Mouse (Mus musculus) liver, embryonic 12.5 days (tissue): Measurements from ENCODE around the gene Prl8a1. TPM values are rescaled to one million over a fixed set of nuclear protein-coding genes. Genes with fewer than 3 reads are reported as not detected.

Source experiments
- ATAC-seq: fragments of 200-750 bp; cut with Nextera tagmentation; 2 replicates; pipeline ENCODE4 v1.8.0; 2017; ENCODE audit warnings: moderate number of reproducible peaks, mild to moderate bottlenecking, moderate library complexity
- H3K27ac ChIP-seq: fragments of 300-500 bp; sonication (generic); 2 replicates; pipeline ENCODE4 v1.5.1; 2016; ENCODE audit warnings: mild to moderate bottlenecking
- H3K27me3 ChIP-seq: fragments of 300-500 bp; sonication (generic); replicated peaks from 2 replicates; pipeline ENCODE4 v1.6.1; 2016; ENCODE audit warnings: mild to moderate bottlenecking, moderate library complexity
- H3K36me3 ChIP-seq: fragments of 300-500 bp; sonication (generic); 2 replicates; pipeline ENCODE4 v1.6.1; 2016; ENCODE audit warnings: mild to moderate bottlenecking, moderate library complexity
- H3K4me1 ChIP-seq: fragments of 300-500 bp; sonication (generic); 2 replicates; pipeline ENCODE4 v1.6.1; 2016
- H3K4me2 ChIP-seq: fragments of 300-500 bp; sonication (generic); 2 replicates; pipeline ENCODE4 v1.6.1; 2016; ENCODE audit warnings: mild to moderate bottlenecking, moderate library complexity
- H3K4me3 ChIP-seq: fragments of 300-500 bp; sonication (generic); 2 replicates; pipeline ENCODE4 v1.5.1; 2016; ENCODE audit warnings: mild to moderate bottlenecking, moderate library complexity
- H3K9ac ChIP-seq: fragments of 300-500 bp; sonication (generic); 2 replicates; pipeline ENCODE4 v1.6.1; 2016; ENCODE audit warnings: mild to moderate bottlenecking, moderate library complexity
- H3K9me3 ChIP-seq: fragments of 300-500 bp; sonication (generic); replicated peaks from 2 replicates; pipeline ENCODE4 v1.6.1; 2016; ENCODE audit warnings: mild to moderate bottlenecking, moderate library complexity
- WGBS: fragments of 180-500 bp; shearing (Covaris S2); methylation state at CpG from one replicate; pipeline ENCODE4 v1.1.7; 2016; ENCODE audit not compliant: insufficient replicate concordance; 5-methylcytosine and 5-hydroxymethylcytosine counted together
- polyA plus RNA-seq: library from polyadenylated mRNA; unstranded; fragments of >200 nt; fragmentation: Nextera tagmentation; extraction: Ambion mirVana; gene quantifications from 2 replicates; pipeline ENCODE4 v1.2.1, GENCODE M21; 2016

Gene Prl8a1
- polyA plus RNA-seq = not detected in 2 replicates

DNA sequence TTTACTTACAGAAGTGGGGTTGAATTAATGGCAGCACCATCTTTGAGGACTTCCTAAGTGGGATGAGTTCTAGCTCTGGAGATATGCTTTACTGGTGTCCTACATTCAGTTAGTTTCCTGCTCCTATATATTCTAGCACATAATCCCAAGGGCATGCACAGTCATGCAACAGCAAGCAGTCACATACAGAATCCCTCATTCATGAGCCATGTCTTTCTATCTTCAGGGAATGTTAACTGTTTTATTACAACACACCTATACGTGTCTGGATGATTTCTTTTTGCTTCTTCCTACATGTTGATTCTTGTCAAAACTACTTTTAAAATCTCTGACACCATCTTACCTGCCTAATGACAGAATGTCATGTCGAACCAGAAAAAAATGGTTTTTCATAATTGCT lies at the start of gene Prl8a1:
Prl8a1 (minus strand) TSS at position 101 of the 400 bp plus-strand sequence.
- no peak within 1 kb of the TSS for H3K9ac ChIP-seq
- no peaks in the 10 kb centered on the region for H3K36me3 ChIP-seq
- H3K4me1 ChIP-seq = no peaks in the 10 kb centered on the region
- no peak within 1 kb of the TSS for H3K4me2 ChIP-seq
- H3K4me3 ChIP-seq = no peak within 1 kb of the TSS
- H3K27ac ChIP-seq = no peak within 1 kb of the TSS
- 55% methylated on average over 2 of the region's 2 CpGs for WGBS
- H3K27me3 ChIP-seq = no peaks in the 10 kb centered on the region
- no peak for ATAC-seq
- H3K9me3 ChIP-seq = no peaks in the 10 kb centered on the region

DNA sequence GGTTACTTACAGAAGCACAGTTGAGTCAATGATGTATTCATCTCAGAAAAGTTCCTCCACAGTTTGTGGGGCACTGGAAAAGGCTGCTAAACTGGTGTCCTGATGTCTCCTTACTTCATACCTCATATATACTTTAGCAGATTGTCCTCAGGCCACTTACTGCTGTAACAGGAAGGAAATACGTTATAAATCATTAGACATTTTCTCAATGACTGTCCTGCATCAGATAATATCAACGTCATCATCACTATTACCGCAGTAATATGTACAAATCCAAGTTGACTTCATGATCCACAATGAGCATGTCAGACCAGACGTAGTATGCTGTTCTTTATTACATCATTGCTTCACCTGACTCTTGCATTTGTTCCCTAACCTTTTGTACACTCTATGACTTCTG lies 28.5 kb upstream of the Prl8a1 start, which contains the start of gene Prl7b1:
Prl7b1 (minus strand) TSS at position 101 of the 400 bp plus-strand sequence.
- ATAC-seq = no peak
- H3K9ac ChIP-seq = no peak within 1 kb of the TSS
- 52% methylated on average over 4 of the region's 4 CpGs for WGBS
- H3K27me3 ChIP-seq = no peaks in the 10 kb centered on the region
- H3K4me2 ChIP-seq = no peak within 1 kb of the TSS
- no peak within 1 kb of the TSS for H3K27ac ChIP-seq
- H3K4me3 ChIP-seq = no peak within 1 kb of the TSS
- no peaks in the 10 kb centered on the region for H3K9me3 ChIP-seq
- H3K4me1 ChIP-seq = no peaks in the 10 kb centered on the region
- H3K36me3 ChIP-seq = no peaks in the 10 kb centered on the region

GRCm38 (mm10) chr13:27564506-27564905 lies 17.5 kb downstream of the Prl8a1 start, which contains the start of gene Prl8a9:
Gene Prl8a9, minus strand, starts transcription at chr13:27564606.
- Histone ChIP-seq H3K9ac (no peak within 1 kb of the TSS), H3K4me3 (no peak within 1 kb of the TSS), H3K4me2 (no peak within 1 kb of the TSS), H3K36me3 (no peaks in the 10 kb centered on the region), H3K27me3 (no peaks in the 10 kb centered on the region), H3K9me3 (no peaks in the 10 kb centered on the region), H3K27ac (no peak within 1 kb of the TSS), H3K4me1 (no peaks in the 10 kb centered on the region)
- ATAC-seq = no peak
- 61% methylated on average over 2 of the region's 2 CpGs for WGBS

- Histone ChIP-seq H3K4me3 (no peak overlapping the region), H3K9me3 (no peaks in the 10 kb centered on the region), H3K36me3 (no peaks in the 10 kb centered on the region), H3K9ac (no peak overlapping the region), H3K4me2 (no peak overlapping the region), H3K27me3 (no peaks in the 10 kb centered on the region), H3K27ac (no peak overlapping the region), H3K4me1 (no peaks in the 10 kb centered on the region)
- no peak for ATAC-seq
Measured at GRCm38 (mm10) chr13:27553336-27553735, 28.6 kb downstream of the Prl8a1 start.

Other genes starting within 250 kb of the Prl8a1 start
- not detected in 2 replicates for gene Prl8a2, start 236.5 kb downstream of the Prl8a1 start, polyA plus RNA-seq
- gene Prl2b1, start 191.3 kb downstream of the Prl8a1 start, polyA plus RNA-seq = not detected in 2 replicates
- gene Prl8a6, start 143.5 kb downstream of the Prl8a1 start, polyA plus RNA-seq = not detected in 2 replicates
- not detected in 2 replicates for gene Prl8a8, start 69.0 kb downstream of the Prl8a1 start, polyA plus RNA-seq
- not detected in 2 replicates for gene Prl8a9, start 17.6 kb downstream of the Prl8a1 start, polyA plus RNA-seq
- not detected in 2 replicates for gene Prl7b1, start 28.4 kb upstream of the Prl8a1 start, polyA plus RNA-seq
- gene Prl7a1, start 60.3 kb upstream of the Prl8a1 start, polyA plus RNA-seq = not detected in 2 replicates
- gene Prl7a2, start 85.9 kb upstream of the Prl8a1 start, polyA plus RNA-seq = not detected in 2 replicates
- gene Prl7d1, start 134.6 kb upstream of the Prl8a1 start, polyA plus RNA-seq = not detected in 2 replicates
- not detected in 2 replicates for gene Prl7c1, start 198.6 kb upstream of the Prl8a1 start, polyA plus RNA-seq
- gene Prl2a1, start 219.5 kb upstream of the Prl8a1 start, polyA plus RNA-seq = not detected in 2 replicates